Mouse (Mus musculus): ENCODE results near the gene Tmem104. TPM values are rescaled to one million over a fixed set of nuclear protein-coding genes. Genes with fewer than 3 reads are reported as not detected.

Gene Tmem104
- polyA plus RNA-seq, 1 experiment from 2014 or later, result 7.7 TPM

- Histone ChIP-seq H3K36me3 (replicated peaks; ENCODE audit: control insufficient read depth, insufficient read depth, low read depth, low read length) (no peaks in the 10 kb centered on the region; the same call in 1 of the 2 replicates), H3K9ac (replicated peaks; ENCODE audit: low read length) (0 out of 2 replicates have a peak overlapping the region, but pooled peaks have one; percentile 6), H3K4me1 (ENCODE audit: control insufficient read depth, insufficient read depth, low read length) (no peaks in the 10 kb centered on the region; the same call in 1 of the 2 replicates), H3K4me3 (ENCODE audit: low read depth, low read length) (no peak overlapping the region), H3K27ac (replicated peaks; ENCODE audit: low read depth, low read length) (no peak overlapping the region), H3K9me3 (replicated peaks; ENCODE audit: control insufficient read depth, low read length) (no peaks in the 10 kb centered on the region), H3K27me3 (ENCODE audit: control insufficient read depth, insufficient read depth, low read length) (no peaks in the 10 kb centered on the region), H3K4me2 (ENCODE audit: low read depth, low read length) (no peak overlapping the region)
- WGBS, result 81% methylated on average over 7 of the region's 7 CpGs
- ATAC-seq (replicated peaks; ENCODE audit: insufficient number of reproducible peaks, low FRiP score, low TSS enrichment, low read depth), result no peak
- no peak for DNase-seq (ENCODE audit: low spot score)
Observed at GRCm38 (mm10) chr11:115209958-115210357, 22.7 kb downstream of the Tmem104 start.

- Histone ChIP-seq H3K4me3 (ENCODE audit: low read depth, low read length) (no peak overlapping the region), H3K4me2 (ENCODE audit: low read depth, low read length) (no peak overlapping the region), H3K36me3 (replicated peaks; ENCODE audit: control insufficient read depth, insufficient read depth, low read depth, low read length) (no peaks in the 10 kb centered on the region), H3K9ac (replicated peaks; ENCODE audit: low read length) (no peak overlapping the region), H3K9me3 (replicated peaks; ENCODE audit: control insufficient read depth, low read length) (no peaks in the 10 kb centered on the region), H3K27me3 (ENCODE audit: control insufficient read depth, insufficient read depth, low read length) (no peaks in the 10 kb centered on the region), H3K4me1 (ENCODE audit: control insufficient read depth, insufficient read depth, low read length) (no peaks in the 10 kb centered on the region; the same call in 1 of the 2 replicates), H3K27ac (replicated peaks; ENCODE audit: low read depth, low read length) (no peak overlapping the region)
- DNase-seq (ENCODE audit: low spot score), result no peak
- ATAC-seq (replicated peaks; ENCODE audit: insufficient number of reproducible peaks, low FRiP score, low TSS enrichment, low read depth), result no peak
- WGBS, result 39% methylated on average over 13 of the region's 13 CpGs
Observed at GRCm38 (mm10) chr11:115212116-115212515, 24.8 kb downstream of the Tmem104 start.

GRCm38 (mm10) chr11:115215123-115215522 lies 27.8 kb downstream of the Tmem104 start:
- Histone ChIP-seq H3K36me3 (replicated peaks; ENCODE audit: control insufficient read depth, insufficient read depth, low read depth, low read length) (no peaks in the 10 kb centered on the region), H3K27ac (replicated peaks; ENCODE audit: low read depth, low read length) (no peak overlapping the region), H3K4me2 (ENCODE audit: low read depth, low read length) (no peak overlapping the region), H3K4me3 (ENCODE audit: low read depth, low read length) (no peak overlapping the region), H3K27me3 (ENCODE audit: control insufficient read depth, insufficient read depth, low read length) (no peaks in the 10 kb centered on the region), H3K9ac (replicated peaks; ENCODE audit: low read length) (no peak overlapping the region), H3K4me1 (ENCODE audit: control insufficient read depth, insufficient read depth, low read length) (peaks cover 3% of the 10 kb centered on the region; the same call in 1 of the 2 replicates), H3K9me3 (replicated peaks; ENCODE audit: control insufficient read depth, low read length) (no peaks in the 10 kb centered on the region)
- ATAC-seq (replicated peaks; ENCODE audit: insufficient number of reproducible peaks, low FRiP score, low TSS enrichment, low read depth) (no peak), DNase-seq (ENCODE audit: low spot score) (no peak)
- WGBS, result 21% methylated on average over 5 of the region's 5 CpGs

GRCm38 (mm10) chr11:115217439-115218410 lies 30.4 kb downstream of the Tmem104 start:
- DNase-seq (ENCODE audit: low spot score) (no peak), ATAC-seq (replicated peaks; ENCODE audit: insufficient number of reproducible peaks, low FRiP score, low TSS enrichment, low read depth) (no peak)
- Histone ChIP-seq H3K27me3 (ENCODE audit: control insufficient read depth, insufficient read depth, low read length) (no peaks in the 10 kb centered on the region), H3K36me3 (replicated peaks; ENCODE audit: control insufficient read depth, insufficient read depth, low read depth, low read length) (no peaks in the 10 kb centered on the region), H3K9ac (replicated peaks; ENCODE audit: low read length) (no peak overlapping the region), H3K9me3 (replicated peaks; ENCODE audit: control insufficient read depth, low read length) (no peaks in the 10 kb centered on the region), H3K4me1 (ENCODE audit: control insufficient read depth, insufficient read depth, low read length) (peaks cover 10% of the 10 kb centered on the region), H3K4me3 (ENCODE audit: low read depth, low read length) (no peak overlapping the region), H3K4me2 (ENCODE audit: low read depth, low read length) (no peak overlapping the region), H3K27ac (replicated peaks; ENCODE audit: low read depth, low read length) (no peak overlapping the region)
- 70% methylated on average over 18 of the region's 18 CpGs for WGBS

- WGBS, result 65% methylated on average over 9 of the region's 9 CpGs
- Histone ChIP-seq H3K36me3 (replicated peaks; ENCODE audit: control insufficient read depth, insufficient read depth, low read depth, low read length) (no peaks in the 10 kb centered on the region), H3K4me3 (ENCODE audit: low read depth, low read length) (no peak overlapping the region), H3K9me3 (replicated peaks; ENCODE audit: control insufficient read depth, low read length) (no peaks in the 10 kb centered on the region), H3K27ac (replicated peaks; ENCODE audit: low read depth, low read length) (no peak overlapping the region), H3K27me3 (ENCODE audit: control insufficient read depth, insufficient read depth, low read length) (no peaks in the 10 kb centered on the region), H3K9ac (replicated peaks; ENCODE audit: low read length) (no peak overlapping the region), H3K4me2 (ENCODE audit: low read depth, low read length) (no peak overlapping the region), H3K4me1 (ENCODE audit: control insufficient read depth, insufficient read depth, low read length) (peaks cover 12% of the 10 kb centered on the region)
- ATAC-seq (replicated peaks; ENCODE audit: insufficient number of reproducible peaks, low FRiP score, low TSS enrichment, low read depth), result no peak
- no peak for DNase-seq (ENCODE audit: low spot score)
Observed at GRCm38 (mm10) chr11:115219263-115219662, 32.0 kb downstream of the Tmem104 start.

- Histone ChIP-seq H3K9me3 (replicated peaks; ENCODE audit: control insufficient read depth, low read length) (no peaks in the 10 kb centered on the region), H3K4me1 (ENCODE audit: control insufficient read depth, insufficient read depth, low read length) (peaks cover 12% of the 10 kb centered on the region), H3K4me3 (ENCODE audit: low read depth, low read length) (no peak overlapping the region), H3K27ac (replicated peaks; ENCODE audit: low read depth, low read length) (no peak overlapping the region), H3K36me3 (replicated peaks; ENCODE audit: control insufficient read depth, insufficient read depth, low read depth, low read length) (no peaks in the 10 kb centered on the region), H3K9ac (replicated peaks; ENCODE audit: low read length) (no peak overlapping the region), H3K27me3 (ENCODE audit: control insufficient read depth, insufficient read depth, low read length) (no peaks in the 10 kb centered on the region), H3K4me2 (ENCODE audit: low read depth, low read length) (no peak overlapping the region)
- no peak for DNase-seq (ENCODE audit: low spot score)
- 83% methylated on average over 10 of the region's 10 CpGs for WGBS
- ATAC-seq (replicated peaks; ENCODE audit: insufficient number of reproducible peaks, low FRiP score, low TSS enrichment, low read depth), result no peak
Observed at GRCm38 (mm10) chr11:115219685-115220084, 32.4 kb downstream of the Tmem104 start.

- 40% methylated on average over 12 of the region's 12 CpGs for WGBS
- no peak overlapping the region for H3K4me2 ChIP-seq (ENCODE audit: low read depth, low read length)
- no peaks in the 10 kb centered on the region for H3K9me3 ChIP-seq (replicated peaks; ENCODE audit: control insufficient read depth, low read length)
- DNase-seq (ENCODE audit: low spot score), result no peak
- H3K27ac ChIP-seq (replicated peaks; ENCODE audit: low read depth, low read length), result no peak overlapping the region
- ATAC-seq (replicated peaks; ENCODE audit: insufficient number of reproducible peaks, low FRiP score, low TSS enrichment, low read depth), result no peak
- H3K9ac ChIP-seq (replicated peaks; ENCODE audit: low read length), result no peak overlapping the region
- H3K4me1 ChIP-seq (ENCODE audit: control insufficient read depth, insufficient read depth, low read length), result peaks cover 15% of the 10 kb centered on the region
- no peak overlapping the region for H3K4me3 ChIP-seq (ENCODE audit: low read depth, low read length)
- H3K27me3 ChIP-seq (ENCODE audit: control insufficient read depth, insufficient read depth, low read length), result no peaks in the 10 kb centered on the region
- no peaks in the 10 kb centered on the region for H3K36me3 ChIP-seq (replicated peaks; ENCODE audit: control insufficient read depth, insufficient read depth, low read depth, low read length)
Observed at GRCm38 (mm10) chr11:115222077-115222476, 34.8 kb downstream of the Tmem104 start.

GRCm38 (mm10) chr11:115222570-115222969 lies 35.3 kb downstream of the Tmem104 start:
- no peak for ATAC-seq (replicated peaks; ENCODE audit: insufficient number of reproducible peaks, low FRiP score, low TSS enrichment, low read depth)
- H3K4me3 ChIP-seq (ENCODE audit: low read depth, low read length), result no peak overlapping the region
- DNase-seq (ENCODE audit: low spot score), result no peak
- H3K36me3 ChIP-seq (replicated peaks; ENCODE audit: control insufficient read depth, insufficient read depth, low read depth, low read length), result no peaks in the 10 kb centered on the region
- no peaks in the 10 kb centered on the region for H3K27me3 ChIP-seq (ENCODE audit: control insufficient read depth, insufficient read depth, low read length)
- H3K4me1 ChIP-seq (ENCODE audit: control insufficient read depth, insufficient read depth, low read length), result peaks cover 16% of the 10 kb centered on the region
- H3K27ac ChIP-seq (replicated peaks; ENCODE audit: low read depth, low read length), result no peak overlapping the region
- no peaks in the 10 kb centered on the region for H3K9me3 ChIP-seq (replicated peaks; ENCODE audit: control insufficient read depth, low read length)
- WGBS, result 18% methylated on average over 5 of the region's 5 CpGs
- no peak overlapping the region for H3K9ac ChIP-seq (replicated peaks; ENCODE audit: low read length)
- no peak overlapping the region for H3K4me2 ChIP-seq (ENCODE audit: low read depth, low read length)

Measured in embryonic facial prominence, embryonic 11.5 days (tissue).